Comparison of ENCODE assay signal across 13 mouse cellular contexts in genomic region chr19:14620534-14620933, GRCm38 (mm10). TPM values are rescaled to one million over a fixed set of nuclear protein-coding genes. Genes with fewer than 3 reads are reported as not detected.
DNase-seq lines count a peak whose midpoint lies in the region; ATAC-seq and TF ChIP-seq lines count a peak whose summit lies in the region.
"Had no signal": no experiment of that assay in that cellular context is flagged by ENCODE, and none has a peak within 500 bp of the region (broad histone marks: within the 10 kb centered on the region; RNA-seq: fewer than 3 reads in every experiment).

No protein-coding gene starts in this region.

- no peaks in the 10 kb centered on the region for H3K36me3 ChIP-seq in MEL (ENCODE audit: control insufficient read depth in 1 of 2, insufficient read depth in 2 of 2, low read length in 2 of 2)
- H3K36me3 ChIP-seq: forebrain, embryonic 10.5 days; midbrain, embryonic 12.5 days; neural tube, embryonic 13.5 days had no signal

- H3K9ac ChIP-seq in MEL (ENCODE audit: control insufficient read depth, low read depth, low read length, poor library complexity, severe bottlenecking), result no peak overlapping the region
- H3K9ac ChIP-seq: lung, embryonic 14.5 days; midbrain, embryonic 12.5 days; neural tube, embryonic 13.5 days had no signal

- peak; percentile 84 for ATAC-seq in granulocyte monocyte progenitor cell, adult 5-6 weeks (replicated peaks; ENCODE audit: poor library complexity, severe bottlenecking)

- no peaks in the 10 kb centered on the region for H3K4me1 ChIP-seq in MEL (ENCODE audit: control insufficient read depth in 1 of 2, insufficient read depth in 2 of 2, low read length in 2 of 2)
- no peaks in the 10 kb centered on the region for H3K4me1 ChIP-seq in cerebellum, adult 2 months (ENCODE audit: control insufficient read depth, insufficient read depth, low read length)
- H3K4me1 ChIP-seq: midbrain, embryonic 12.5 days; neural tube, embryonic 13.5 days had no signal

- H3K79me2 ChIP-seq in MEL (ENCODE audit: control insufficient read depth, insufficient read depth, low read length, poor library complexity), result no peaks in the 10 kb centered on the region

- TF ChIP-seq RAD21 in MEL (IDR thresholded peaks at IDR 0.05; ENCODE audit: low read depth, low read length), result no peak

- no peak for TF ChIP-seq POLR2A in MEL (IDR thresholded peaks at IDR 0.05; ENCODE audit: control insufficient read depth in 1 of 2, insufficient read depth in 1 of 2, low read depth in 1 of 2, low read length in 2 of 2, poor library complexity in 1 of 2)
- TF ChIP-seq POLR2A in cerebellum, adult 2 months (IDR thresholded peaks at IDR 0.05; ENCODE audit: borderline replicate concordance, insufficient read depth, low read length), result no peak

- 100% methylated on average over 1 of the region's 1 CpGs for WGBS in cerebellum, adult 2 months

- no peak overlapping the region for H3K4me3 ChIP-seq in MEL (ENCODE audit: control insufficient read depth in 1 of 2, insufficient read depth in 1 of 2, low read depth in 2 of 2, low read length in 2 of 2)
- H3K4me3 ChIP-seq in cerebellum, adult 2 months (replicated peaks; ENCODE audit: insufficient read depth, low read depth, low read length), result no peak overlapping the region
- H3K4me3 ChIP-seq: forebrain, embryonic 10.5 days; midbrain, embryonic 12.5 days; neural tube, embryonic 13.5 days had no signal

- DNase-seq in left cerebral cortex, adult 18-20 months (ENCODE audit: low spot score in 2 of 2), result peak; percentile 50 to 53
- no peak for DNase-seq in left cerebral cortex, postnatal 10 days (ENCODE audit: extremely low spot score in 1 of 2, low spot score in 2 of 2)
- peak; percentile 45 for DNase-seq in MEL (ENCODE audit: low read depth, low spot score)
- DNase-seq in skeletal muscle tissue, adult 2 months (ENCODE audit: low read depth, low spot score), result peak; percentile 3
- DNase-seq in ovary, postnatal 10 days (ENCODE audit: low spot score), result no peak
- DNase-seq in cerebellum, adult 2 months, result no peak
- DNase-seq: gastrocnemius, postnatal 10 days; kidney, postnatal 25 days; lung, embryonic 14.5 days had no signal

- intact Hi-C loops in left cerebral cortex, postnatal 10 days (cut with DNase I), result no loop called here

- TF ChIP-seq CTCF in MEL (IDR thresholded peaks at IDR 0.05 in 2 of 3, conservative IDR thresholded peaks at IDR 0.05 in 1 of 3; ENCODE audit: control insufficient read depth in 1 of 3, insufficient read depth in 1 of 3, low read depth in 2 of 3, low read length in 3 of 3, poor library complexity in 1 of 3, severe bottlenecking in 1 of 3), result no peak
- no peak for TF ChIP-seq CTCF in cerebellum, adult 2 months (IDR thresholded peaks at IDR 0.05; ENCODE audit: borderline replicate concordance, insufficient read depth, low read depth, low read length)

- no peaks in the 10 kb centered on the region for H3K9me3 ChIP-seq in MEL (replicated peaks; ENCODE audit: insufficient read depth, low read length)
- H3K9me3 ChIP-seq: forebrain, embryonic 10.5 days; midbrain, embryonic 12.5 days; neural tube, embryonic 13.5 days had no signal

- peak; percentile 24 to 34; a peak in 1 of 4 replicates for TF ChIP-seq EP300 in MEL (IDR thresholded peaks at IDR 0.05; ENCODE audit: low read depth in 1 of 2, low read length in 2 of 2)

- H3K27ac ChIP-seq in MEL (ENCODE audit: control insufficient read depth, low read depth, low read length), result no peak overlapping the region
- H3K27ac ChIP-seq in cerebellum, adult 2 months (ENCODE audit: insufficient read depth, low read length), result no peak overlapping the region
- H3K27ac ChIP-seq: forebrain, embryonic 10.5 days; midbrain, embryonic 12.5 days; neural tube, embryonic 13.5 days had no signal

- no peaks in the 10 kb centered on the region for H3K27me3 ChIP-seq in MEL (ENCODE audit: control insufficient read depth in 1 of 2, insufficient read depth in 2 of 2, low read length in 2 of 2)
- no peaks in the 10 kb centered on the region for H3K27me3 ChIP-seq in cerebellum, adult 2 months (ENCODE audit: control insufficient read depth, insufficient read depth, low read length)
- H3K27me3 ChIP-seq: neural tube, embryonic 13.5 days had no signal

TF ChIP-seq in MEL, 35 proteins besides CTCF, POLR2A, EP300 and RAD21:
- TF ChIP-seq MEF2A (IDR thresholded peaks at IDR 0.05; ENCODE audit: extremely low read depth, insufficient replicate concordance, low read depth, low read length, poor library complexity, severe bottlenecking) (no peak), E2F4 (IDR thresholded peaks at IDR 0.05; ENCODE audit: borderline replicate concordance, low read depth, low read length) (no peak), GABPA (IDR thresholded peaks at IDR 0.05; ENCODE audit: low read depth, low read length) (no peak), NRF1 (IDR thresholded peaks at IDR 0.05; ENCODE audit: insufficient read depth, low read depth, low read length, poor library complexity, severe bottlenecking) (no peak), TAL1 (IDR thresholded peaks at IDR 0.05; ENCODE audit: low read length) (no peak), SMC3 (IDR thresholded peaks at IDR 0.05; ENCODE audit: low read depth, low read length) (no peak), ZC3H11A (IDR thresholded peaks at IDR 0.05; ENCODE audit: low read depth, low read length) (no peak), POLR2AphosphoS2 (IDR thresholded peaks at IDR 0.05; ENCODE audit: low read length) (no peak), MAFK (IDR thresholded peaks at IDR 0.05; ENCODE audit: borderline replicate concordance, low read depth, low read length) (no peak), USF2 (IDR thresholded peaks at IDR 0.05; ENCODE audit: borderline replicate concordance in 1 of 2, insufficient read depth in 1 of 2, low read depth in 1 of 2, low read length in 2 of 2) (no peak), MAZ (IDR thresholded peaks at IDR 0.05; ENCODE audit: low read depth, low read length) (no peak), GATA1 (IDR thresholded peaks at IDR 0.05; ENCODE audit: low read depth, low read length) (no peak), ZNF384 (IDR thresholded peaks at IDR 0.05; ENCODE audit: low read depth, low read length) (no peak)
TF ChIP-seq in MEL: peak in this region for 0.

RNA-seq across cellular contexts. Expression of gene Tle4, which starts 22.7 kb away (rescaled TPM):
- total RNA-seq in left cerebral cortex, adult 18-20 months (2021), result 10 to 100 TPM; 36.5 to 46.6 TPM
- total RNA-seq in left cerebral cortex, postnatal 10 days (2021), result 10 to 100 TPM; 40.6 to 46.4 TPM
- total RNA-seq in MEL (2012; rRNA removed), result 6.0 and 8.1 TPM in 2 replicates
- polyA plus RNA-seq in MEL (2012; ENCODE audit: insufficient read depth in 1 of 2, insufficient read length in 2 of 2, low read depth in 1 of 2, low replicate concordance in 2 of 2, missing spikeins in 1 of 2), result 10 to 100 TPM; 14.0 to 42.5 TPM
- 23.0 and 25.1 TPM in 2 replicates for total RNA-seq in granulocyte monocyte progenitor cell, adult 5-6 weeks (2014; fragmentation: Nextera tagmentation)
- 15.0 and 16.8 TPM in 2 replicates for total RNA-seq in granulocyte monocyte progenitor cell, adult 5-6 weeks (2017)
- 16.1 and 16.3 TPM in 2 replicates for polyA plus RNA-seq in cerebellum, adult 2 months (2012; rRNA removed)

Comparison
In these comparisons a context has a peak if more than half of its experiments do, and no peak if none do; other contexts are left out.
1. DNase-seq: peak in left cerebral cortex, adult 18-20 months (2 of 2), MEL (single experiment) and skeletal muscle tissue, adult 2 months (single experiment); none in left cerebral cortex, postnatal 10 days (0 of 2), ovary, postnatal 10 days (single experiment) and cerebellum, adult 2 months (0 of 2).